Mouse (Mus musculus) layer of hippocampus, postnatal 36 days (tissue): Measurements from ENCODE around the gene Mtmr3. TPM values are rescaled to one million over a fixed set of nuclear protein-coding genes. Genes with fewer than 3 reads are reported as not detected.

ENCODE experiments used
- DNase-seq, 2 experiments: peaks; one replicate each; pipeline ENCODE4 v3.0.0; 2022
- total RNA-seq, 2 experiments: library from RNA; stranded (reverse); gene quantifications; 2 replicates each; pipeline ENCODE4 v1.2.3; 2021

Mtmr3 gene
- total RNA-seq, 2 experiments from 2014 or later: 71.5 to 73.3 TPM

DNA sequence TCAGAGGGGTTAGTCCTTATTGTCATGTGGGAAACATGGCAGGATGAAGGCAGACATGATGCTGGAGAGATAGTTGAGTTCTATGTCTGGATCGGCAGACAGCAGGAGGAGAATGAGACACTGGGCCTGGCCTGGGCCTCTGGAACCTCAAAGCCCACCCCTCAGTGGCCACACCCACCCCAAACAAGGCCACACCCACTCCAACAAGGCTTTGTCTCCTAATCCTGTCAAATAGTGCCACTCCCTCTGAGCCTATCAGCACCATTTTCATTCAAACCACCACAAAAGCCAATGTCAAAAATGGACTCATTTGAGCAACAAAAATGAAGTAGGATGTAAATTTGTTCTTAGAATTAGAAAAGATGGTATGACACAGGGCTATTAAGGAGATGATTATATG is 130.5 kb downstream of the Mtmr3 start:
- no peak for DNase-seq

DNA sequence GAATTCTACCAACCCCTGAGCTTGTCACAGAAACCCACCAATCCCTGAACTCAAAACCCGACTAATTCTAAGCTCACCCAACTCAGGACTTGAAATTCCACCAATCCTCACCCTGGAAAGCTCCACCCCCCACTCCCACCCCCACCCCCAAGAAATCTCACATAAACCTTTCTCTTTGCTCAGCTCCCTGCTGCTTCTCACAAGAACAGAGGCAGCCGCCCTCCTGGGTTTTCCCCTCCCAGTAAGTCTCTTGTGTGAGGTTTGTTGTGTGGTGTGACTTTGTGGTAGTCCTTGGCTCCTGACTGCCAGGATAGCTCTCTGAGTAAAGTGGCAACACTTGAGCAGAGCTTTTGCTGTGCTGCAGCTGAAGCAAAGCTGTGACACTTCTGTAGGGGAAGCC is 131.8 kb downstream of the Mtmr3 start:
- DNase-seq: no peak

DNA sequence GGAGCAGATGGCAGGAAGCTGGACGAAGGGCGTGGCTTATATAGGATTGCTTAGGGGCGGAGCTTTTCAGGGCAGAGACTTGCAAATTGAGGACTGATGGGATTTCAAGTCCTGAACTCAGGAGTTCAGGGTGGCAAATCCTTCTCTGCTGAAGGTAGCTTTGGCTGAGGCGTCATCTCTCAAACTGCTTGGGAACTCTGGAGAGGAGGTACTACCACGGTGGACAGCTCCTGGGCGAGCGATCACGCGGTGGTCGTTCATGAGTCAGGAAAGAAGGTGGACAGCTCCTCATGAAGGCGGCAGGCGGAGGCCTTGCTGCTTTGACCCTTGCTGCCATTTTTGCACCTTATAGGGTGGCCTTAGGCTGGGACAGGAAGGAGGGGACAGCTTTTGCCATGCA is 133.5 kb downstream of the Mtmr3 start:
- DNase-seq: no peak

DNA sequence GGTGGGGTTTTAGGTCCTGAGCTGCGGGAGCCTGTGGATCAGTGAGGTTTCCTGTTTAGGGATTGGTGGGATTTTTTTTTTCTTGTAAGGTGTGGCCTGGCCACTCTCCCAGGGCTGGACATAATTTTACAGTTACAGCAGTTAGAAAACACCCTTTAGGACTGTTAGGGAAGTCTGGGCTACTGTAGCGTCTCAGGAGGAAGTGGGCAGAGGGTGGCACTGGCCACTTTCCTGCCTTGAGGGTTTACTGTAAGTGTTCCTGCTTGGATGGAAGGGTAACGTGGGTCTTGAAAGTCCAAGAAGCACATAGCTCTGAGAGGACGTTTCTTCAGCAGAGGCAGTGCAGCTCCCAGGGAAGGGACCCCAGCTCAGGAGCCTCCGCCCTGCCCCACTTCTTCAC is 134.0 kb downstream of the Mtmr3 start:
- DNase-seq: no peak

DNA sequence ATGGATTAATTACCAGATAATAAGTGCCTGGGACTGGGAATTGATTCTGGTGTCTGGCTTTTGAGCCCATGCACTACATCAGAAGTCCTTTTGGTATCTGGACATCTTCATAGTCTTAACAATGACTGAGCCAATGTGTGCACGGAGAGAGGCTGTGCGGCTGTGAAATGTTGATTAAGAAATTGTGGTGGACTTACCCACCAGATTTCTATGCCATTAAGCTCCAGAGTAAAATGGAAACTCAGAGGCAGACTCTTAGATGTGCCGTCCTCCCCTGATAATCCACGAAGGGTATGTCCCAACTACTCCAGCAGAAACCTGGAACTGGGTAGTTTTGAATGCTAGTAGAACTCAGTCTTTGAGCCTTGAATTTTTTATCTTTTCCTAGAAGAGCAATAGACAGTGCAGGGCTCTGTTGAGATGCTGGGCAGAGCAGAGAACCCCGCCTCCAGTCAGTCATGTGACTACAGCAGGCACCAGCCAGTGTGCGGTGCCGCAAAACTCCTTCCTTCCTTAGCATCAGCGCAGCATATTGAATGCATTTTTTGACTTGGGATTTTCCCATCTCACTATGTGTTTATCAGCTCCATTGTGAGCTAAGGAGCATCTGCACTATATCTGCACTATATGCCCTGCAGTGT is 139.6 kb downstream of the Mtmr3 start:
- DNase-seq: no peak

DNA sequence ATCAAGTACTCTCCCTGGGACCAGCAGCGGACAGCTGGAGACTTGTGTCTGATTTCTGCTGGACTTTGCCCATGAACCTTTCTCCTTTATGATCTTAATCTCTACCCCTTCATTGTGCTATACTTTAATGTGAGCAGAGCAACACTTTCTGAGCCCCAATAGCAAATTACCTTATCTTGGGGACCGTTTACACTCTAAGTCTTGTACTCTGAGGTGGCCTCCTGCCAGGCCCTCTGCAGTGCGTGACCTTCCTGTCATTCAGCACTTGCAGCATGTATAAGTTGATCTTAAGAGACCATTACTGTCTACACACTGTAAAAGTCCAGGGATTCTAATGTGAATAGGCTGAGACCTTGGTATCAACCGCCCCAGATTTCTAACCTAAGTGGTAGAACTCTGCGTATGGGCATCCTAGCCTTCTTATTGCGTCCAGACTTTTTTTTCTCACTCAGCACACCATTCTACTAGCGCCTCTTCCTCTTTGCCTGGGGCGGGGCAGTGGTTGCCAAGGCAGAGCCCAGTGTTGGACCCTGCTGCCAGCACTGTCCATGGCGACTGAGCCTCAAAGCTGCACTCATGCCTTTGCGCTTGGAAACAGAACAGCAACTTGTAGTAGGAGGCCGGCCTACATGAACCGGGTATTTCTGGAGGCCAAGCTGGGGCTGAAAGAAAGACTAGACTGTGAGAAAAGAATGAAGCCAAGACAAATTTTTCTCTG is 142.0 kb downstream of the Mtmr3 start:
- no peak for DNase-seq

DNA sequence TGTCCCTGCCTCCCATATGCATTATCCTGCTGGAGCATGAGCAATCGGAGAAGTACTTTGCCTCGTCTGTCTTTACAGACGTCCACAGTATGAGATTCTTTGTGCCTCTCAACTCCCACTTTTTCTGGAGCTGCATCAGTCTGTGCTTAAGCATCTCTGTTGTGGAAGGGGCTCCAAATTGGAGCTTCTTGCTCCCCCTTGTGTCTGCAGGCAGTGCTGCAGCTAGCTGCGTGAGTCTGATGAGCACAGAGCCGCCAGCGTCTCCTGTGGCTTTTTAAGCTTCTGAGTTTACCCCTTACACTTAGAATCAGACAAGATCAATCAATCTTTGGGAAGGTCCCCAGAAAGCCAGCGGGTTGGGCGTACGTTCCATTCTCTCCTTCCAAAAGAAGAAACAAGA is 143.5 kb downstream of the Mtmr3 start:
- peak; percentile 52 to 61 for DNase-seq

DNA sequence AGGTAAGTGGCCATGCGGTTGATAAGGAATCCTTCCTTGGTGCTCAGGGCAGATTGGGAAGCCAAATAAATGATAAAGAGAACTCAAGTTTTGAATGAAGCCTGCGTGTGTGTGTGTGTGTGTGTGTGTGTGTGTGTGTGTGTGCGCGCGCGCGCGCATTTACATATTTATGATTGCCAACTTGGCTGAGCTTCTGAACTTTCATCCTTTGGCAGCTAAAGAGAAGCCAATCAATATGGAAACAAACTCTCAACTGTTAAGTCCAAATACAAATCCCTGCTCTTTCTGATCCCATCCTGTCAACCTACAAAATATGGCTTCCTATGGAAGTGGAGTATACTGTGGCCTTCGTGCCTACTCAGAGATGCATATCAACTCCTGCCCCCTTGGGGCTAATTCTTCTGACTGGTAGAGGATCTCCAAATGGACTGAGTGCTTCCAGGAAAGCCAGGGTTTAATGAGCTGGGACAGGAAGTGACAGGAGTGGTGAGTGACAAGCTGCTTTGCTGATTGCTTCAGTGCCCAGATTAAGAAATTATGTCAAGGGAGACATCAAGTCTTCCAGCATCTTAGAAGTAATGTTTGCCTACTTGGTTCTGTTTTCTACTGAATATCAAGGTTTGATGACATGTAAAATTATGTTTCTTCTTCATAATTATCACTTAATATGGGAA is 148.3 kb downstream of the Mtmr3 start:
- no peak for DNase-seq

DNA sequence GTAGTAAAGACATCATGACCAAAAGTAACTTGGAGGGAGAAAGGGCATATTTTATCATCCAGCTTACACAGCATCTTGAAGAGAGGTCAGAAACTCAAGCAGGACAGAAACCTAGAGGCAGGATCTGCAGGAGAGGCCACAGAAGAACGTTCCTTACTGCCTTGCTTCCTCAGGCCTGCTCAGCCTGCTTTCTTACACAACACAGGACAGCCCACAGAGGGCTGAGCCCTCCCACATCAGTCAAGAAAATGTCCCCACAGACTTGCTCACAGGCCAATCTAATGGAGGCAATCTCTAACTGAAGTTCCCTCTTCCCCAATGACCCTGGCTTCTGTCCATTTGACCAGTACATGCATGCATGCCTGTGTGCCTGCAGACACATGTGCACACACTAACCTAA is 152.4 kb downstream of the Mtmr3 start:
- DNase-seq: no peak

DNA sequence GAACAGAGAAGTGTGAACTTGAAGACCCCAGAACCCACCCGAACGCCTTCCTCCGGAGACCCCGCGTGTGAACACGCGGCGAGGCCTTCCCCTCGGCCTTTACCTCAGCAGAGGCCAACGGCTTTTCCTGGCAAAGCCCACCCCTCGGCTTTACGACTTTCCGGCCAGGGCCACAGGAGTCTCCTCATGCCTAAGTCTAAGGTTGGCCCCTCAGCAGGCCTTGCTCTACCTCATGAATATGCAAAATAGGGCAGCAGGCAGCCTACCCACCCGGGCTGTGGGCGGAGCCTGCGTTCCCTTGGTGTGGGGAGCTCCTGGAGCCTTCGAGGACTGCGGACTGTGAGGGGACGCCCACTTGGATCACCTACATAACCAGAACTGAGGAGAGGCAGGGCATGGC is 153.7 kb downstream of the Mtmr3 start, which contains the start of gene Hormad2:
Gene Hormad2 (minus strand): TSS at position 128 of the 400 bp plus-strand sequence.
- no peak for DNase-seq

DNA sequence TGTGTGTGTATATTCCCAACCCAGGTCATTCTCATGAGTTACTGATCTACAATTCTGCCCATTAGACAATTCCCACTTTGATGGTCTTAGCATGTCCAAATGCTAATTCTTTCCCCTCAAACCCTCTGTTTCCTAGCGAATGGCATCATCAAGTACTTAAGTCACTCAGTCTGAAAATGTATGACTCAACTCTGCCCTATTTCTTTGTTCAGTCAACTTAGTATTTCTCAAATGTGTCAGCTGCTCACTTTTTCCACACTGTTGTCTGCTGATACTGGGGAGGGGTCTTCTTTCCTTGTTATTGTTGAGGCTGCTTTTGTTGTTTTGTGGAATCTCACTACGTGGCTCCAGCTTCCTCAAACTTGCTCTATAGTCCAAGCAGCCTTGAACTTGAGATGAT is 156.5 kb downstream of the Mtmr3 start:
- no peak for DNase-seq

DNA sequence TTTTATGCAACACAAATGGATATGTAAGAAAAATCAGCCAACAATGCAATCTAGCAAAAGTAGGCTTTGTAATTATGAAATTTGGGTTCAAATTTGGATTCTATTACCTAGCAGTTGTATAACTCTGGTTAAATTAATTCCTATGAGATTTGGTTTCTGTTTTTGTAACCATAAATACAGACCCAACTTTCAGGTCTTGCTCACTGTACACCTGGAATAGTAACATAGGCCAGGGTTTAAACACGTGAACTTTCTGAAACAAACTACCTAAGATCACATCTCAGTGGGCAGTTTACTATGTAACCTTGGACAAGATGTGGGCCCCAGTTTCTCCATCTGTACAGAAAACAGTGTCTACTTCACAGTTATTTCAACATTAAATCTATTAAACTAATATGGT is 157.3 kb downstream of the Mtmr3 start:
- no peak for DNase-seq

DNA sequence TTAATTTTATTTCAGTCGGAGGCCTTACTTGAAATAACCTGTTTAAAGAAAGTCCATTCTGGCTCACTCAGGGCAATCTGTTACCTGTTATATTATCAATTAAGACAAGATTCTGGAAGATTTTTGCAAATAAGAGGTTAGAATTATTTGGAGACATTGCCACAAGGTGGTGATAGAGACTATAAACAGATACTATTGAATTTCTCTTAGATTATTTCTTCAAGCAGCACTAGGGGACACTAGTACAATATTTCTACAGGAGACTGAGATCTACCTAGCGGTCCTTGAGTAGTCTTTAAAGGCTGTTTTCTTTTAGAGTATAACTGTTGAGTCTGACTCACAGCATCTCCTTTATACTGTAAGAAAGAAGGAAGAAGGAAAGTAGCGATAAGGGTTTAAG is 158.0 kb downstream of the Mtmr3 start:
- DNase-seq: no peak

DNA sequence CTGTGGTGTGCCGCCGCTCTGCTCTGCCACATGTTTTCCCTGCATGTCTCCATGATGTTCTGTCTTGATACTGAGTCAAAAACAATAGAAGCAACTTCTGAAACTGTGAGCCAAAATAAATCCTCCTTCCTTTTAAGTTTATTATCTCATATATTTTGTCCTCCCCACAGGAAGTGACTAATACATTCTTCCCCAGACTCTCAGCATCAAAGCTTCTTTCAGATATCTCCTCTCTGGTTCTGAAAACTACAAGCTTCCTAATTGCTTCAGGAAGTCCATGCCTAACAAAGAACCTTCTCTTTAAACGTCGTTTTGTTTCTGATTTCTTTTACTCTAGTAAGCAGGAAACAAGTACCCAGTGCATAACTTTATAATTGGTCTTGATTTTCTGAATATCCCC is 160.2 kb downstream of the Mtmr3 start:
- no peak for DNase-seq

Other genes with a start within 250 kb of the Mtmr3 start
- under 1 TPM in 1 of 2 experiments, not detected in 1; 0.60 TPM for gene Hormad2, start 153.8 kb downstream of the Mtmr3 start, total RNA-seq
- gene Gm11032, start 25.2 kb upstream of the Mtmr3 start, total RNA-seq: not detected
- 10 to 100 TPM; 22.2 to 25.8 TPM for gene Ascc2, start 42.9 kb upstream of the Mtmr3 start, total RNA-seq
- gene Uqcr10, start 109.5 kb upstream of the Mtmr3 start, total RNA-seq: 100 to 1,000 TPM; 370 to 401 TPM
- 10 to 100 TPM; 33.0 to 38.2 TPM for gene Zmat5, start 109.8 kb upstream of the Mtmr3 start, total RNA-seq
- 100 to 1,000 TPM; 287 to 306 TPM for gene Cabp7, start 151.9 kb upstream of the Mtmr3 start, total RNA-seq